Mouse (Mus musculus) forebrain, embryonic 10.5 days (tissue): ENCODE measurements around the gene Ankdd1a. TPM values are rescaled to one million over a fixed set of nuclear protein-coding genes. Genes with fewer than 3 reads are reported as not detected.

Experiments used
- DNase-seq: peaks from one replicate; pipeline ENCODE4 v3.0.0-alpha.2; 2017; ENCODE audit warnings: low spot score; ENCODE audit errors: extremely low spot score
- H3K27ac ChIP-seq: fragments of 300-500 bp; sonication (generic); 2 replicates; pipeline ENCODE4 v1.5.1; 2016; ENCODE audit warnings: mild to moderate bottlenecking
- H3K27me3 ChIP-seq: fragments of 300-500 bp; sonication (generic); 2 replicates; pipeline ENCODE4 v1.6.1; 2016; ENCODE audit warnings: mild to moderate bottlenecking; ENCODE audit not compliant: poor library complexity, severe bottlenecking
- H3K36me3 ChIP-seq: fragments of 300-500 bp; sonication (generic); replicated peaks from 2 replicates; pipeline ENCODE4 v1.6.1; 2016; ENCODE audit warnings: mild to moderate bottlenecking, moderate library complexity
- H3K4me1 ChIP-seq: fragments of 300-500 bp; sonication (generic); 2 replicates; pipeline ENCODE4 v1.6.1; 2016
- H3K4me3 ChIP-seq: fragments of 300-500 bp; sonication (generic); 2 replicates; pipeline ENCODE4 v1.5.1; 2016; ENCODE audit warnings: mild to moderate bottlenecking, moderate library complexity
- H3K9me3 ChIP-seq: fragments of 300-500 bp; sonication (generic); 2 replicates; pipeline ENCODE4 v1.6.1; 2016; ENCODE audit warnings: mild to moderate bottlenecking, moderate library complexity
- WGBS: fragments of 180-500 bp; shearing (Covaris S2); methylation state at CpG from one replicate; pipeline ENCODE4 v1.1.7; 2016; 5-methylcytosine and 5-hydroxymethylcytosine counted together
- polyA plus RNA-seq: library from polyadenylated mRNA; unstranded; fragments of >200 nt; fragmentation: Nextera tagmentation; extraction: Ambion mirVana; gene quantifications from 2 replicates; pipeline ENCODE4 v1.2.1, GENCODE M21; 2016

Gene Ankdd1a
- polyA plus RNA-seq, 1 experiment from 2014 or later: not detected

DNA sequence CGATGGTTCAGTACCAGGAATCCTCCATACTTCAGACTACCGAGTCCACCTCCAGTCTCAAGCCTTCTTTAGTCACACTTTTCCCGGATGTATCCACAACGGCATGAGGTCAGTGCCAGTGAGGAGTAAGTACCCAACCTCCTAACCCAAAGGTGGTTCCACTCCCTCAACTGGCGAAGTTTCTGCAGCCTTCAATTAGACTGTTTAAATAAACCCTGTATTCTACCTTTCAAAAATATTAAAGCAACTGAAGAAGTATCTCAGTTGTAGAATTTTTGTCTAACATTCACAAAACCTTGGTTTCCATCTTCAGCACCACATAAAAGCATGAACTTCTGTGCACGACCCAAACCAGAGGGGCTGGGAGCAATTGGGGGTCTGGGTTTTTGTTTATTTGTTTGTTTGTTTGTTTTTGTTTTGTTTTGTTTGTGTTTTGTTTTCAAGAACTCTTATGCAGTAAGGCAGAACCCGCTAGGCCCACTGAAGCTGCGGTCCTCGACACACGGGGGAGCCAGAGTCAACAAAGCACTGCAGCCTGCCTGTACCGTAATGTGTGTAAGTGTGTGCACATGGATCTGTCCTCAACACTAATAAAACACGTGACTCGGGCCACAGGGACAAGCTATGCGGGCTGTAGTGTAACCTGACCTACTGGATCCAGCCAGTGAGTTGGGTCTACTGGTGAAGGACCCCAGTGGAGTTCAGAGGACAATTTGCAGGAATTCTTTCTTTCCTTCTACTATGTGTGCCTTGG lies 3.8 kb upstream of the Ankdd1a start:
- Histone ChIP-seq H3K4me1 (peaks cover 24% of the 10 kb centered on the region), H3K9me3 (no peaks in the 10 kb centered on the region), H3K4me3 (no peak overlapping the region), H3K36me3 (no peaks in the 10 kb centered on the region), H3K27me3 (peaks cover 28% of the 10 kb centered on the region), H3K27ac (peak overlapping the region; percentile 4; the same call in 1 of the 2 replicates)
- DNase-seq: peak; percentile 74
- WGBS: 26% methylated on average over 14 of the region's 14 CpGs

DNA sequence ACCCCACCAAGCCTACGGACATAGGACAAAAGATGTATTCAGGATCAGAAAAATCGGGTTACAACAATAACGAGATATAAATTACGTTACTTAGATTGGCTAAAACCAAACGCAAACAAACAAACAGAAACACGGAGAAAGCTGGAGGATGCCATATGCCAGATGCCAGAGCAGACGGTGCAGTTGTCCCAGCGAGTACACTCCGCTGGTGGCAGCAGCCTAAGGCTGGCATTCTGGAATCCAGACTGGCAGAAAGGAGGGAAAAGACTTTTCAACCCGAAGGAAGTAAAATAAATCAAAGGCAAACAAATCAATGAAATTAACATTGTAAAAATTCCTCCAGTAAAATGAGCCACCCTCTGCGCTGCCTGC lies 498 bp upstream of the Ankdd1a start:
- H3K36me3 ChIP-seq: no peaks in the 10 kb centered on the region
- peak overlapping the region; percentile 60 for H3K27ac ChIP-seq
- 18% methylated on average over 11 of the region's 11 CpGs for WGBS
- no peaks in the 10 kb centered on the region for H3K9me3 ChIP-seq
- peaks cover 28% of the 10 kb centered on the region for H3K27me3 ChIP-seq
- H3K4me1 ChIP-seq: peaks cover 24% of the 10 kb centered on the region
- DNase-seq: no peak
- peak overlapping the region; percentile 48 for H3K4me3 ChIP-seq

DNA sequence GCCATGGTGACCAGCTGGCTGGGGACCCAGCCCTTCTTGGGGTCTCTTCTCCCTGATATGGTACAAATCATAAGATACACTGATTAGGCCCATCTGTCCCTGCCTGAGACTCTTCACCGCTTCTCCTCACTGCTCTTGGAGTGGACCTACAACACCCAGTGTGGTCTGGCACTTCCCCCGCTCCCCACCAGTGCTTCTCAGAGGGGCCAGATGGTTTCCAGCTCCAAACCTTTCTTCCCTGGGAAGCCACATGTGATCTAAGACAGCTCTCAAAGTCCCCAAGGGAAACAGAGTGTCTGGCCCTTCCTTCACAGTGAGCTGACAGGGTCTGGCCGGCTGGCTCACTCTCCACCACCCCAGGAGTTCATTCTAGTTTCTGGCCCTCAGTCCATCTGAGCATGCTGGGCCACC lies 5.1 kb downstream of the Ankdd1a start:
- WGBS: 70% methylated on average over 3 of the region's 3 CpGs
- no peaks in the 10 kb centered on the region for H3K36me3 ChIP-seq
- H3K4me1 ChIP-seq: peaks cover 17% of the 10 kb centered on the region
- no peaks in the 10 kb centered on the region for H3K9me3 ChIP-seq
- H3K4me3 ChIP-seq: no peak overlapping the region
- DNase-seq: no peak
- H3K27me3 ChIP-seq: peaks cover 10% of the 10 kb centered on the region
- H3K27ac ChIP-seq: no peak overlapping the region

DNA sequence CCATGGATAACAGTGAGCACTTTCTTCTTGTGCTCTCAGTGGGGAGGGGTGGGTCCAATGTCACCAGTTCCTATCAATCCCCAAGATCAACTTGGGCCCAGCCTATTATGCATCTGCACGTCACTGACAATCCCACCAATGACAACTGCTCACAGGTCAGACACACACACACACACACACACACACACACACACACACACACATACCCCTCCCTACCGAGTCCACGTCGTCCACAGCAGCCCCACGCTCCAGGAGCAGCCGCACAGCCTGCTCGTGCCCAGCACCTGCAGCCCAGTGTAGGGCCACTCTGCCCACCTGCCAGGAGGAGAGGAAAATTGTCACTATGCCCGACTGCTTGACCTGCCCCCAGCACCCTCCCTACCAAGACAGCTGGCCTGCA lies 5.6 kb downstream of the Ankdd1a start:
- Histone ChIP-seq H3K27ac (no peak overlapping the region), H3K9me3 (no peaks in the 10 kb centered on the region), H3K36me3 (no peaks in the 10 kb centered on the region), H3K27me3 (peaks cover 5% of the 10 kb centered on the region), H3K4me3 (no peak overlapping the region), H3K4me1 (peaks cover 14% of the 10 kb centered on the region)
- no peak for DNase-seq
- 80% methylated on average over 8 of the region's 8 CpGs for WGBS

DNA sequence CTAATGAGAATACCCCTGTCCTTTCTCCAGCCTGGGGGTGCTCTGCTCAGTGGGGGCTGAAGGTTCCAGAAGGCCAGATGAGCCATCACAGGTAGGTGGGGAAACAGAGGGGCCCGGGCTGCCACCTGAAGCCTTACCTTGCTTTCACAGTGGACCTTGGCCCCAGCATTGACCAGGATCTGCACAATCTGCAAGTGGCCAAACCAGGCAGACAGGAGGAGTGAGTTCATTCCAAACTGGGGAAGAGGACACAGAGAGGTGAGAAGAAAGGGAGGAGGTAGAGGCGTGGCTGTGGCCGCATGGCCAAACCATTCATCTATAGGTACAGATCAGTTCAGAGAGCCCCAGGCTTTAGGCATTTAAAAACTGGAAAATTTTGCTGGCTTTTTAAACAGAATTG lies 7.5 kb downstream of the Ankdd1a start:
- Histone ChIP-seq H3K9me3 (no peaks in the 10 kb centered on the region), H3K27me3 (no peaks in the 10 kb centered on the region), H3K27ac (no peak overlapping the region), H3K4me1 (peaks cover 14% of the 10 kb centered on the region), H3K36me3 (no peaks in the 10 kb centered on the region), H3K4me3 (no peak overlapping the region)
- WGBS: 87% methylated on average over 3 of the region's 3 CpGs
- DNase-seq: no peak

DNA sequence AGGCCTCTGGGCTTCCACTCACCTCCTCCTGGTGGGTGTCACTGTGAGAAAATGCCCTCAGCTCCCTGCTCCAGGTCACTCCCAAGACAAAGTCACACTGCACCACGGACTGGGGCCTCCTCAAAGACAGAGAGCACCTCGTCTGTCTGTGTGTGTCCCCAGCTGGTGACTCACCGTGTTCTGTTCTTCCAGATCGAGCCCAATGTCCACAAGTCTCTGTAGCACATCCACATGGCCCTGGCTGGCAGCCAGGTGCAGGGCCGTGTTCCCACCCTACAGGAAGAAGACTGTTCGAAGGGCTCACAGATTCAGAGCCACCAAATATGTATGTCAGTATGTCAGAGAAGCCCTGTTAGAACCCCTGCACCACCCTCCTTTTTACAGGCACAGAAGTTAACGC lies 11.5 kb downstream of the Ankdd1a start:
- no peaks in the 10 kb centered on the region for H3K27me3 ChIP-seq
- 0 out of 2 replicates have a peak, but pooled peaks cover 3% of the 10 kb centered on the region for H3K4me1 ChIP-seq
- WGBS: 80% methylated on average over 7 of the region's 7 CpGs
- H3K36me3 ChIP-seq: no peaks in the 10 kb centered on the region
- DNase-seq: no peak
- H3K27ac ChIP-seq: no peak overlapping the region
- H3K9me3 ChIP-seq: no peaks in the 10 kb centered on the region
- no peak overlapping the region for H3K4me3 ChIP-seq

DNA sequence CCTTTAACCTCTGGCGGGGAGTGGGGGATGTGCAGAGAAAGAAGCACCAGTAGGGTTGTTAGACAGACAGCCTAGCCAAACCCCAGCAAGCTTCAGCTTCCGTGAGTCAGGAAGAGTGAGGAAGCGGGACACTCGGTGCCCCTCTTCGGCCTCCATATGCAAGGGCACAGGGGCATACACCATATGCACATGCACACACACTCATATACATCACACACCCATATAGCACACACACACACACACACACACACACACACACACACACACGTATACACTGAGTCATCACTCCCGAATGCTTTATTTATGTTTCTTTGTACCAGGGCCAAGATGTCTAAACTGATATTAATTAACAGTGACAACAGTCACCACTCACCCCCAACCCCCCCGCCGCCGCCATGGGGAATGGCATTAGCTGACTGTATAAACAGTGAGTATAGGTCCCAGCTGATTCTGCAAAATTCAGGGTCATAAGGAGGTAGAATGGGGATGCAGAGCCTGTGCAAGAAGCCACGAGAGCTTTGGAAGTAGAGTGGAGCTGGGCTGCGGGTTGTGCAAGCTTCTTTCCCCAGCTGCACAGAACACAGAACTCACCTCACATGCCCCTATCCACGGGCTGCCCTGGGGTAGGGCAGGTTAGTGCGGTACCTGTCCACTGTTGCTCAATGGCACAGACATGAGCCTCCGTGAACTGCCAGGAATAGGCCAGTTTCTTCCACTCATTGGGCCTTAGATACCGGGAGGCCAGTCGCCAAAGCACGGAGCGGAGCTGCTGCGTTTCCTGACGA lies 17.1 kb downstream of the Ankdd1a start:
- no peaks in the 10 kb centered on the region for H3K9me3 ChIP-seq
- WGBS: 88% methylated on average over 21 of the region's 21 CpGs
- no peak overlapping the region for H3K4me3 ChIP-seq
- H3K27me3 ChIP-seq: no peaks in the 10 kb centered on the region
- no peak for DNase-seq
- no peaks in the 10 kb centered on the region for H3K36me3 ChIP-seq
- H3K4me1 ChIP-seq: no peaks in the 10 kb centered on the region; the same call in 1 of the 2 replicates
- no peak overlapping the region for H3K27ac ChIP-seq

DNA sequence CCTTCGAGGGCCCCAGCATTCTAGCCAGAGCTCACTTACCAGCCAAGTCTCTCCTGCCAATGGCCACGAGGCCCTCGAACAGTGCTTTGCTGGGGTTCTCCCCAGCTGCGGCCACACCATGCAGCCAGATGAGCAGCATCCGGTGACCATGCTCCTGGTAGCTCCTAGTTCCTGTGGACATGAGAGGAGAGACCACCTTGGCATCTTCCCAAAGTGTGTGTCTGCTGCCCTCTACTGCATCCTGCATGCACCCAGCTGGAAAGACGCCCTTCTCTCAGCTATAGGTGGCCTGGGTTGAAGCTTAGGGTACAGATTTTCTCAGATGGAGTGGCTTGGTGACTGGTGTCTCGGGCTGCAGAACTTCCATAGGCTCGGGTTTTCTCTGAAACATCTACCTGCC lies 17.8 kb downstream of the Ankdd1a start:
- H3K27ac ChIP-seq: no peak overlapping the region
- H3K4me3 ChIP-seq: no peak overlapping the region
- no peaks in the 10 kb centered on the region for H3K36me3 ChIP-seq
- no peak for DNase-seq
- H3K4me1 ChIP-seq: no peaks in the 10 kb centered on the region; the same call in 1 of the 2 replicates
- WGBS: 61% methylated on average over 8 of the region's 8 CpGs
- no peaks in the 10 kb centered on the region for H3K27me3 ChIP-seq
- H3K9me3 ChIP-seq: no peaks in the 10 kb centered on the region

DNA sequence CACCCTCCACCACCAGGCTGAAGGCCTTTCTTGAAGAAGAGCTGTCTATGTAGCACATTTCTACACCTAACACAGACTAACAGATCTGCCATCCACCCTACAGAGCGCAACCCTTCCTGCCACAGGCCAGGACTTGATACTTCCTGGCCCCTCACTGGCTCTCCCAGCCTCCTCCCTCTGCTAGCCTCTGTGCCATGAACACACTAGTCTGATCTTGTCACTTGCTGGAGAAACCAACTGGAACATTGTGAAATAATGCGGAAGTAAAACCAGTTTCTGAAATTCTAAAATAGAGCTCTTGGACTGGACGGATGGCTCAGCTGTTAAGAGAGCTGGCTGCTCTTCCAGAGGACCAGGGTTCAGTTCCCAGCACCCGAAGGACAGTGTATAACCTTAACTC lies 27.1 kb downstream of the Ankdd1a start:
- DNase-seq: no peak
- no peak overlapping the region for H3K4me3 ChIP-seq
- 94% methylated on average over 4 of the region's 4 CpGs for WGBS
- peaks cover 13% of the 10 kb centered on the region for H3K36me3 ChIP-seq
- no peaks in the 10 kb centered on the region for H3K9me3 ChIP-seq
- H3K27me3 ChIP-seq: no peaks in the 10 kb centered on the region
- no peak overlapping the region for H3K27ac ChIP-seq
- no peaks in the 10 kb centered on the region for H3K4me1 ChIP-seq

DNA sequence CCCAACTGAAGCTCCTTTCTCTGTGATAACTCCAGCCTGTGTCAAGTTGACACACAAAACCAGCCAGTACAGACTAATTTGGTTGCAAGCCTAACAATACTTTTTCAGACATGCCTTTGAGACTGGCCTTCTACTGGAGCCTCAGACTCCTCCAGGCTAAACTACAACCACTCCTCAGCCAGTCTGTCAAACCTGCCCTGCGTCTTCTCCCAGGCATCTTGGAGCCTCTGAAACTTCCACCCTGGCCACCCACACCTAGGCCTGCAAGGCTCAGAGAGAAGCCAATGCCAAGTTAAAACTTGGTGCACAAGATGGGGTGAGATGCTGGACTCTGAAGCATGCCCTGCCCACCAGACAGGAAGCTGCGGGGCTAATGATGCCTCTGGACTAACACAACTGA lies 27.6 kb downstream of the Ankdd1a start:
- Histone ChIP-seq H3K4me1 (no peaks in the 10 kb centered on the region), H3K27ac (no peak overlapping the region), H3K4me3 (no peak overlapping the region), H3K27me3 (no peaks in the 10 kb centered on the region), H3K36me3 (peaks cover 18% of the 10 kb centered on the region), H3K9me3 (no peaks in the 10 kb centered on the region)
- DNase-seq: no peak
- 87% methylated on average over 2 of the region's 2 CpGs for WGBS

DNA sequence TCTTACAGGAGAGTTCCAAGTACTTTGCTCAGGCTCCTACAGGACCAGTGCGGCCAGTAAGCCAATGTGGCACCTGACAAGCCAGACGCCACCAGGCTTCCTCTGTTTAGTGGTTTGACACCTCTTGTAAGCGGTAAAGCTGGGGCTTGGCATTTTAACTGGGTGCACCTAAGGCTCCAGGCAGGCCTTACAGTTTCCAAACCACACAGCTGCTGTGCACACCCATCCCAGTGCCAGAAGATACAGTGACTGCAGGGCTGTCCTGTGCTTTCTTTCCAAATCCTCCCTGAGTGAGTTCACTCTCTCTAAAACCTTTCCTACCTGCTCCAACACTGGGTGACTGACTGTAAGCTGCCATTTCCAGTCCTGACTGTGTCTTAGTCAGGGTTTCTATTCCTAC lies 28.5 kb downstream of the Ankdd1a start:
- Histone ChIP-seq H3K36me3 (peaks cover 27% of the 10 kb centered on the region), H3K4me3 (no peak overlapping the region), H3K27me3 (no peaks in the 10 kb centered on the region), H3K4me1 (no peaks in the 10 kb centered on the region), H3K27ac (no peak overlapping the region), H3K9me3 (no peaks in the 10 kb centered on the region)
- WGBS: 89% methylated on average over 3 of the region's 3 CpGs
- DNase-seq: no peak

DNA sequence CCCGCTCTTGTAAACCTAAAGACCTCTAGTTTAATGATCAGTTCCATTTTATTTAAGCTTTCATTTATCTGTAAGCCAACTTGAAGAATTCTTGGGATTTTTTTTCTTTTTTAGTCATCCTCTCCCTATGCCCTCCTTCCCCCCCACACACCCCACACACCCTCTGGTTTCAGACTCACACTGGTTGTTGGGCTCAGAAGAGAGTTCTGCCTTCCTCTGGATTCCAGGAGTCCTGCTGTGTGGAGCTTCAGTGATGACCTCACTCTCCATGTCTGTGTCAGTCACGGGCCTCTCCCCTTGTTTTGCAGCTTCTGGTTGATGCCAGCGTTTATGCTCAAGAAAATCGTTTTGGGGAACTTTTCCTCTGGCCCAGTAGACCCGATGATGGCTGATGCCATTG lies 39.9 kb downstream of the Ankdd1a start:
- Histone ChIP-seq H3K4me1 (no peaks in the 10 kb centered on the region), H3K9me3 (no peaks in the 10 kb centered on the region), H3K4me3 (no peak overlapping the region), H3K27ac (no peak overlapping the region), H3K27me3 (no peaks in the 10 kb centered on the region), H3K36me3 (peaks cover 91% of the 10 kb centered on the region)
- whole genome bisulfite sequencing: 93% methylated on average over 5 of the region's 5 CpGs
- no peak for DNase-seq

DNA sequence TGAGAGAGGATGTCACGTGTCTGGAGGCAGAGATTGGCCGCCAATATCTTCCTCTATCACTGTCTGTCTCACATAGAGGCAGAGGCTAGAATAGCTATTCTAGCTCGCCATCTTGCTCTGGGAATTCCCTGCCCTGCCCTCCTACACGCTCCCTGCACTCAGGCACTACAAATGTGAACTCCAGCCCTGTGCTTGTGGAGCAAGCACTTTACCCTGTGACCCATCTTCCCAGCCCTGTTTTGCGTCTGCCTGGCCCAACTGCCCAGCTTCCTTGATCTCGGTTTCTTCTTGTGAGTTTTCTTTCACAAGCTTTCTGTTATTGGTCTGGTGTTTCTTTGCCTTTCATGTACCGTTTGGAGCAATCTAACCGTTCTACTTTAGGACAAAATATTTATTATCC lies 40.8 kb downstream of the Ankdd1a start:
- Histone ChIP-seq H3K27me3 (0 out of 2 replicates have a peak, but pooled peaks cover 1% of the 10 kb centered on the region), H3K36me3 (peaks cover 91% of the 10 kb centered on the region), H3K4me1 (no peaks in the 10 kb centered on the region), H3K9me3 (no peaks in the 10 kb centered on the region), H3K4me3 (no peak overlapping the region), H3K27ac (no peak overlapping the region)
- WGBS: 87% methylated on average over 8 of the region's 8 CpGs
- no peak for DNase-seq
